Mouse (Mus musculus) liver, embryonic 13.5 days (tissue): ENCODE data around the gene Mrtfb. TPM values are rescaled to one million over a fixed set of nuclear protein-coding genes. Genes with fewer than 3 reads are reported as not detected.

Experiments used
- ATAC-seq: fragments of 200-750 bp; cut with Nextera tagmentation; 2 replicates; pipeline ENCODE4 v1.8.0; 2017; ENCODE audit warnings: low read depth, mild to moderate bottlenecking, moderate number of reproducible peaks, moderate library complexity
- DNase-seq: peaks from one replicate; pipeline ENCODE4 v3.0.0; 2022
- H3K27ac ChIP-seq: fragments of 300-500 bp; sonication (generic); 2 replicates; pipeline ENCODE4 v1.5.1; 2015; ENCODE audit warnings: moderate library complexity, mild to moderate bottlenecking, inconsistent platforms
- H3K27me3 ChIP-seq: fragments of 300-500 bp; sonication (generic); 2 replicates; pipeline ENCODE4 v1.6.1; 2015; ENCODE audit warnings: mild to moderate bottlenecking, inconsistent platforms
- H3K36me3 ChIP-seq: fragments of 300-500 bp; sonication (generic); 2 replicates; pipeline ENCODE4 v1.6.1; 2015; ENCODE audit warnings: mild to moderate bottlenecking, inconsistent platforms
- H3K4me1 ChIP-seq: fragments of 300-500 bp; sonication (generic); replicated peaks from 2 replicates; pipeline ENCODE4 v1.6.1; 2015; ENCODE audit warnings: inconsistent platforms
- H3K4me2 ChIP-seq: fragments of 300-500 bp; sonication (generic); 2 replicates; pipeline ENCODE4 v1.6.1; 2015; ENCODE audit warnings: inconsistent platforms, mild to moderate bottlenecking, moderate library complexity
- H3K4me3 ChIP-seq: fragments of 300-500 bp; sonication (generic); replicated peaks from 2 replicates; pipeline ENCODE4 v1.5.1; 2015; ENCODE audit warnings: mild to moderate bottlenecking, inconsistent platforms
- H3K9ac ChIP-seq: fragments of 300-500 bp; sonication (generic); 2 replicates; pipeline ENCODE4 v1.6.1; 2015; ENCODE audit warnings: mild to moderate bottlenecking, inconsistent platforms
- H3K9me3 ChIP-seq: fragments of 300-500 bp; sonication (generic); replicated peaks from 2 replicates; pipeline ENCODE4 v1.6.1; 2016; ENCODE audit warnings: inconsistent platforms
- WGBS: fragments of 180-500 bp; shearing (Covaris S2); methylation state at CpG from one replicate; pipeline ENCODE4 v1.1.7; 2015; ENCODE audit not compliant: insufficient replicate concordance; 5-methylcytosine and 5-hydroxymethylcytosine counted together
- polyA plus RNA-seq: library from polyadenylated mRNA; unstranded; fragments of >200 nt; fragmentation: Nextera tagmentation; extraction: Ambion mirVana; gene quantifications from 2 replicates; pipeline ENCODE4 v1.2.1, GENCODE M21; 2015

The Mrtfb gene
- polyA plus RNA-seq, 1 experiment from 2014 or later, result 3.2 TPM

GRCm38 (mm10) chr16:13240326-13240725 is 16.0 kb upstream of the Mrtfb start:
- DNase-seq (no peak), ATAC-seq (no peak)
- H3K9me3 ChIP-seq, result no peaks in the 10 kb centered on the region
- H3K4me2 ChIP-seq, result no peak overlapping the region
- no peak overlapping the region for H3K9ac ChIP-seq
- WGBS, result 56% methylated on average over 7 of the region's 7 CpGs
- H3K27me3 ChIP-seq, result no peaks in the 10 kb centered on the region
- no peaks in the 10 kb centered on the region for H3K4me1 ChIP-seq
- no peak overlapping the region for H3K27ac ChIP-seq
- no peak overlapping the region for H3K4me3 ChIP-seq
- H3K36me3 ChIP-seq, result no peaks in the 10 kb centered on the region

DNA sequence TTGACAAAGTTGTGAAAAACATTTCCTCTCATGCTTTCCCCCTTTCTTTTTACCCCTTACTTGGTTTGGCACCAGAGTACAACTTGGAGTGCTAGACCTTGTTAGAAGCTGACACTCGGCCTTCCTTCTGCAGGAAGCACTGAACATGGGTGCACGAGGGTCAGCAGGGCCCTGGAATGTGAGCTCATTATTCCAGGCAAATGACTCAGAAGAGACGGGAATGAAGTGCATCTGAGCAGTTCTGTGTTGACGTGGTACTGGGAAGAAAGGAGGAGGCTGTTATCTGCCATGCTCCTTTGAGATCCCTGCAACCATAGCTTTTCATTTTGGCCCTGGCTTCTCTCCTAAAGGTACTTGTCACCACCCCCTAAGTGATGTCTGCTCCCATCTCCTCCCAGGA is 10.6 kb upstream of the Mrtfb start:
- ATAC-seq, result no peak
- H3K27me3 ChIP-seq, result no peaks in the 10 kb centered on the region
- H3K4me3 ChIP-seq, result no peak overlapping the region
- no peaks in the 10 kb centered on the region for H3K9me3 ChIP-seq
- no peaks in the 10 kb centered on the region for H3K36me3 ChIP-seq
- H3K4me1 ChIP-seq, result no peaks in the 10 kb centered on the region
- no peak overlapping the region for H3K4me2 ChIP-seq
- DNase-seq, result no peak
- 41% methylated on average over 4 of the region's 4 CpGs for WGBS
- H3K27ac ChIP-seq, result no peak overlapping the region
- no peak overlapping the region for H3K9ac ChIP-seq

DNA sequence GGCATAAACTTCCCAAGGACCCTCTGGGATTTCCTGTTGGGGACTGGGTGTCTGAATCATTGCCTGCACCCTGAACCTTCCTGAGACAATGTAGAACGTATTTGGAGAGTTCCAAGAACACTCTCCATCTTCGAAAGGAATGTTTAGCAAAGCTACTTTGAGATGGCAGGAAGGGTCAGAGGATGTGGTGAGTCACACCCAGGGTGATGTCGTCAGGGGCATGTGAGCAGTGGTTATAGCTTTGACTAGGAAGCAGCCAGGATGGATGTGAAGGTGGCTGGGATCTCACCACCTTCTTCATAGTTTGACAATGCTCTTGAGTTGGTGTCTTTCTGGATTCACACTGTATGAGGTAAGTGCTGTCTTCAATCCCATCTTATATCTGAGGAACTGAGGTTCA is 9.4 kb upstream of the Mrtfb start:
- no peaks in the 10 kb centered on the region for H3K4me1 ChIP-seq
- no peaks in the 10 kb centered on the region for H3K9me3 ChIP-seq
- no peak overlapping the region for H3K4me3 ChIP-seq
- no peak for DNase-seq
- H3K27me3 ChIP-seq, result no peaks in the 10 kb centered on the region
- no peak for ATAC-seq
- H3K9ac ChIP-seq, result no peak overlapping the region
- no peak overlapping the region for H3K4me2 ChIP-seq
- no peaks in the 10 kb centered on the region for H3K36me3 ChIP-seq
- no peak overlapping the region for H3K27ac ChIP-seq
- WGBS, result 22% methylated on average over 3 of the region's 3 CpGs

- Histone ChIP-seq H3K36me3 (no peaks in the 10 kb centered on the region), H3K9ac (no peak overlapping the region), H3K27me3 (no peaks in the 10 kb centered on the region), H3K27ac (no peak overlapping the region), H3K9me3 (no peaks in the 10 kb centered on the region), H3K4me2 (no peak overlapping the region), H3K4me3 (no peak overlapping the region), H3K4me1 (no peaks in the 10 kb centered on the region)
- no peak for ATAC-seq
- no peak for DNase-seq
- WGBS, result 70% methylated on average over 5 of the region's 5 CpGs
Observed at GRCm38 (mm10) chr16:13250061-13250460, 6.2 kb upstream of the Mrtfb start.

DNA sequence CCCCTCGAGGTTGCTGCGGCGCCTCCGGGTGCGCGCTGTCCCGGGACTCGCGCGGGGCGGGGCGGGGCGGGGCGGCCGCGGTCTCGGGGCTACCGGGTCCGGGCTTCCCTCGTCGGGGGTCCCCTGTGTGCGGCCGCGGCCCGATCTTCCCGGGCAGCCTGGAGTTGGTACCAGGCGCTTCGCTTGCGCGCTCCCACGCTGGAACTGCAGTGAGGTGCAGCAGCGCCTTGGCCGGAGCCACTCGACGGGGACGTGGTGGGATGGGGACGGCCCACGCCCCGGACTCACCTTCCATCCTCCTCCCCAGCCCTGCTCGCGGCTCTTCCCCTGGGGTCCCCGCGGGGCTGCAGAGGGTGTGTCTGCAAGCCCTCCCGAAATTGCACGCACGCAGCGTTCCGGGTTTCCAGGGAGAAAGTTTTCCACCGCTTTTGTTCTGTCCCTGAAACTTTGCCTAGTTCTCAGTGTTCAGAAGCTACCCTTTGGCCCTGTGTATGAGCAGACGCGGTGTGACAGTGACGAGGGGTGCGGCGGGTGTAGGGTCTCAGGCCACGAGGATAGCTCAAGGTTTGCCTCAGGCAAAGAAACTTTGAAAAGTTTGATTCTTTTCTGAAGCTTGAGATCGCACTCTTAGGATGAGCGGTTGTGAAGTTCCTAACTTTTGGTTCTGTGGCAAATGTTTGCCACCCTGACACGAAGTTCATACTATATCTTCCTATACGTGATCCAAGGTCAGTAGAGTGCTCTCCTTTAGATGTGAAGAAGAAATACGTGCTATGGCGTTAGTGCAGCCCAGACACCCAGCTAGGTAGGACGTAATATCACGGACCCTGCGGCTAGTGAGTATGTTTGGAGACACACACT is 616 bp downstream of the Mrtfb start:
- Histone ChIP-seq H3K4me3 (peak overlapping the region; percentile 75), H3K27ac (peak overlapping the region; percentile 47), H3K9ac (peak overlapping the region; percentile 82), H3K4me1 (peaks cover 31% of the 10 kb centered on the region), H3K9me3 (no peaks in the 10 kb centered on the region), H3K4me2 (peak overlapping the region; percentile 96), H3K27me3 (peaks cover 4% of the 10 kb centered on the region; the same call in 1 of the 2 replicates), H3K36me3 (no peaks in the 10 kb centered on the region)
- DNase-seq (no peak), ATAC-seq (peak; percentile 73)
- WGBS, result 6% methylated on average over 64 of the region's 64 CpGs

DNA sequence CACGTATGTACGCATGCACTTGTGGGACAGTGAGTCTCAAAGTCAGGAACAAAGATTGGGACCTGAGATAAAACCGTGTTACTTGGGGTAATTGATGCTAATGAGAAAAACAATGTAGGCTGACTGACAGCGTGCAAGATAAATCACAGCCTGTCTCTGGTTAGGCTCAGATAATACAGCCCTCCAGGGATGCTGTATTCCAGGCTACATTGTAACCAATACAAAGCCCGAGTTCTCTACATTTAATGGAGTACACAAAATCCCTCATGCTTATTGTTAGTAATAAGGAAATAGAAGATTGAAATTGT is 1.2 kb downstream of the Mrtfb start:
- Histone ChIP-seq H3K4me3 (peak overlapping the region; percentile 75), H3K36me3 (no peaks in the 10 kb centered on the region), H3K9ac (peak overlapping the region; percentile 82), H3K27me3 (peaks cover 4% of the 10 kb centered on the region; the same call in 1 of the 2 replicates), H3K4me2 (peak overlapping the region; percentile 96), H3K4me1 (peaks cover 31% of the 10 kb centered on the region), H3K27ac (no peak overlapping the region), H3K9me3 (no peaks in the 10 kb centered on the region)
- whole genome bisulfite sequencing, result 37% methylated on average over 5 of the region's 5 CpGs
- ATAC-seq (no peak), DNase-seq (no peak)

- Histone ChIP-seq H3K9ac (no peak overlapping the region), H3K4me1 (peaks cover 31% of the 10 kb centered on the region), H3K4me3 (no peak overlapping the region), H3K27me3 (peaks cover 4% of the 10 kb centered on the region; the same call in 1 of the 2 replicates), H3K27ac (no peak overlapping the region), H3K4me2 (no peak overlapping the region), H3K36me3 (no peaks in the 10 kb centered on the region), H3K9me3 (no peaks in the 10 kb centered on the region)
- ATAC-seq, result no peak
- no peak for DNase-seq
- 60% methylated on average over 2 of the region's 2 CpGs for WGBS
Observed at GRCm38 (mm10) chr16:13259026-13259425, 2.7 kb downstream of the Mrtfb start.

- no peak overlapping the region for H3K4me2 ChIP-seq
- H3K27ac ChIP-seq, result no peak overlapping the region
- no peaks in the 10 kb centered on the region for H3K27me3 ChIP-seq
- peaks cover 6% of the 10 kb centered on the region; the same call in 1 of the 2 replicates for H3K36me3 ChIP-seq
- no peak overlapping the region for H3K9ac ChIP-seq
- WGBS, result 74% methylated on average over 3 of the region's 3 CpGs
- H3K9me3 ChIP-seq, result no peaks in the 10 kb centered on the region
- ATAC-seq, result no peak
- no peaks in the 10 kb centered on the region for H3K4me1 ChIP-seq
- DNase-seq, result no peak
- H3K4me3 ChIP-seq, result no peak overlapping the region
Observed at GRCm38 (mm10) chr16:13266312-13266711, 10.0 kb downstream of the Mrtfb start.

- ATAC-seq (no peak), DNase-seq (no peak)
- H3K9ac ChIP-seq, result no peak overlapping the region
- H3K4me1 ChIP-seq, result no peaks in the 10 kb centered on the region
- H3K36me3 ChIP-seq, result peaks cover 6% of the 10 kb centered on the region; the same call in 1 of the 2 replicates
- no peaks in the 10 kb centered on the region for H3K9me3 ChIP-seq
- WGBS, result 62% methylated on average over 3 of the region's 3 CpGs
- H3K27ac ChIP-seq, result no peak overlapping the region
- H3K4me3 ChIP-seq, result no peak overlapping the region
- no peak overlapping the region for H3K4me2 ChIP-seq
- no peaks in the 10 kb centered on the region for H3K27me3 ChIP-seq
Observed at GRCm38 (mm10) chr16:13267350-13267904, 11.1 kb downstream of the Mrtfb start.

DNA sequence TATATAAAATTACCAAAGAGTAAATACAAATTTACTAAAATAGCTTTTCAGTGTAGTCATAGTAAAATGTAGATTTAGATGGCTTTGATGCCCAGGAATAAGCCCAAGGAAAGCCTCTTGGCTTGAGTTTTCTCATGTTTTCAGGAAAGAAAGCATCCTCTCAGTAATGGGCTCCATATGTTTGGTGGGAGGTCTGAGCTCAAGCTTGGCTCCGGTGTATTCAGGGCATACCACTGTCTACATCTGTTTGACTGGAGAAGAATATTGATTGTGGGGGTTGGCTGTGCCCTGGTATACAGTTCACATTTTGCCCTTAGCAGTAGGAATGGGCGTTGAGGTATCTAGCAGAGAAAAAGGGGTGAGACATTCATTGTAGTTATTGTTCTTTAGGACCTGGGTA is 13.1 kb downstream of the Mrtfb start:
- Histone ChIP-seq H3K27ac (no peak overlapping the region), H3K27me3 (no peaks in the 10 kb centered on the region), H3K9me3 (no peaks in the 10 kb centered on the region), H3K36me3 (peaks cover 6% of the 10 kb centered on the region; the same call in 1 of the 2 replicates), H3K4me2 (no peak overlapping the region), H3K4me3 (no peak overlapping the region), H3K9ac (no peak overlapping the region), H3K4me1 (no peaks in the 10 kb centered on the region)
- ATAC-seq (no peak), DNase-seq (no peak)
- WGBS, result 70% methylated on average over 2 of the region's 2 CpGs

DNA sequence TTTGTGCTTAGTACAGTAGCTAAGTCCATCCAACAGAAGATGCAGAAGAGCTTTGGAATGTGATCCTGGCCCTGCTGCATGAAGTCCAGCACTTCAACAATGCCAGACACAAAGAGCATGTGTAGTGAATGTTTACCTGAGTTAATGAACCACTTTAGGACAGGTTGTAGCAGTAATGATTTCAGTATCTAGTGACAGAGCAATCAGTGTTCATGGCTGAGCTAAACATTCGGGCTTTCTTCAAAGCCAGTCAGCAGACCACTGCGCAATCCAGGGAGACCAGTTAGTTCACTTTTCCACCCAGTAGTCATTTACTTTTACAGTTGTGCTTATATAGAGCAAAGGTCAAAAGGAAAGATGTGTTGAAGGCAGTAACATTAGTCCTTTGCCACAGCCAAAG is 20.0 kb downstream of the Mrtfb start:
- H3K9ac ChIP-seq, result no peak overlapping the region
- no peak overlapping the region for H3K4me3 ChIP-seq
- 0 out of 2 replicates have a peak, but pooled peaks cover 3% of the 10 kb centered on the region for H3K4me1 ChIP-seq
- ATAC-seq, result peak; percentile 64
- no peak overlapping the region for H3K27ac ChIP-seq
- no peak overlapping the region for H3K4me2 ChIP-seq
- H3K27me3 ChIP-seq, result no peaks in the 10 kb centered on the region
- H3K36me3 ChIP-seq, result no peaks in the 10 kb centered on the region
- no peaks in the 10 kb centered on the region for H3K9me3 ChIP-seq
- no peak for DNase-seq
- 58% methylated on average over 2 of the region's 2 CpGs for WGBS
